Mouse (Mus musculus): ENCODE measurements around the gene Gm17509. TPM values are rescaled to one million over a fixed set of nuclear protein-coding genes. Genes with fewer than 3 reads are reported as not detected.

Gene Gm17509
- total and polyA plus RNA-seq, 2 experiments from 2014 or later = 0.09 to 0.73 TPM

DNA sequence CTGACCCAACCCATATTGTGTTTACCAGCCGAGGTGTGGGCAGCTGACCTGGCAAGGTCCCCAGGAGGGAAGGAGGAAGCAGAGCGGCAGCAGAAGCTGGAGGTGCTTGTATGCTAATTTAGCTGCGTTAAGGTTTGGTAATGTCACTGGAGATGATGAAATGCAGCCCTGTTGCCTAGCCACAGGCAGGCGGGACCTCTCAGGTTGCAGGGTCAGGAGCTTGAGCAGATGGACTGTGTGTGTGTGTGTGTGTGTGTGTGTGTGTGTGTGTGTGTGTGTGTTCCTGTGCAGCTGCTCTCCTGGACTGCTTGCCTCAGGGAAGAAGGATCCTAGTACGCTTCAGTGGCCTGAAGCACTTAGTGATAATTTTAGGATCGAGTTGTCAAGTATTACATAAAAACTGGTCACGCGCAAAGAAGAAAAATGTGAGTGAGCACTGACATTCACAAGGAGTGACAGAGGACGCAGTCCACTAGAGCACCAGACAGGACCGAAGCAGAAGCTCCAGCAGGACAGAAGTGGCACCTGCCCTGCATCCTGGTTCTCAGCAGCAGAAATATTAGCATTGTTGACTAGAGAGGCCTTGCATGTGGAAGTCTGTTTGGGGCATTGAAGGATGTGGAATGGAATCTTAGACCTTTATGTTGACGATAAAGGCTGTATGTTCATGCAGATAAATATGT is 14.8 kb upstream of the Gm17509 start:
- H3K4me2 ChIP-seq (ENCODE audit: low read depth, low read length) = no peak overlapping the region
- TF ChIP-seq CTCF (IDR thresholded peaks at IDR 0.05; ENCODE audit: low read depth) = no peak
- 0 out of 2 replicates have a peak, but pooled peaks cover 4% of the 10 kb centered on the region for H3K4me1 ChIP-seq (ENCODE audit: insufficient read depth, low read length)
- H3K9me3 ChIP-seq (ENCODE audit: low read length) = no peaks in the 10 kb centered on the region
- ATAC-seq (peak; percentile 86), DNase-seq (ENCODE audit: low spot score) (peak; percentile 42)
- no peaks in the 10 kb centered on the region for H3K27me3 ChIP-seq (ENCODE audit: insufficient read depth, low read length)
- no peak overlapping the region for H3K4me3 ChIP-seq (ENCODE audit: low read length)
- H3K36me3 ChIP-seq (ENCODE audit: insufficient read depth, low read length) = no peaks in the 10 kb centered on the region
- WGBS = 35% methylated on average over 11 of the region's 11 CpGs
- peak overlapping the region; percentile 26; the same call in 1 of the 2 replicates for H3K27ac ChIP-seq
- H3K9ac ChIP-seq (replicated peaks; ENCODE audit: low read length) = no peak overlapping the region

DNA sequence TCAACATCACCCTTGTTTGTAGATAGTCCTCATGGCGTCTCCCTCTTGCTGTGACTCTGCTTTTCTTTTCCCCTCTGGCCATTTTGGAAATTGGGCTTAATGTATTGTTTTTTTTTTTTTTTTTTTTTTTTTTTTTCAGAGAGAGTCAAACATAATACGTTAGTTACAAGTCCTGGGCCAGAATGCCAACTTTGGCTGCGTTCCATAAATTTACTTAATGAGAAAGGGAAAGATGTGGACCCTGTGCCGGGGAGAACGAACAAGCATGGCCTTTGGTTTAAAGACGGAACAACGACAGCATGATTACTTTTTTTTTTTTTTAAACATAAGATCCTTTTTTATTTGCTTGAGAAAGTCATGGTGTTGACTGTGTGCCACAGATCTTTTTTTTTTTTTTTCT is 13.6 kb upstream of the Gm17509 start:
- 47% methylated on average over 7 of the region's 7 CpGs for WGBS
- ATAC-seq (no peak), DNase-seq (ENCODE audit: low spot score) (peak; percentile 9)
- H3K27me3 ChIP-seq (ENCODE audit: insufficient read depth, low read length) = no peaks in the 10 kb centered on the region
- no peak overlapping the region for H3K9ac ChIP-seq (replicated peaks; ENCODE audit: low read length)
- H3K9me3 ChIP-seq (ENCODE audit: low read length) = no peaks in the 10 kb centered on the region
- no peak overlapping the region for H3K4me3 ChIP-seq (ENCODE audit: low read length)
- no peak overlapping the region for H3K4me2 ChIP-seq (ENCODE audit: low read depth, low read length)
- no peak overlapping the region for H3K27ac ChIP-seq
- TF ChIP-seq CTCF (IDR thresholded peaks at IDR 0.05; ENCODE audit: low read depth) = no peak
- H3K36me3 ChIP-seq (ENCODE audit: insufficient read depth, low read length) = no peaks in the 10 kb centered on the region
- H3K4me1 ChIP-seq (ENCODE audit: insufficient read depth, low read length) = 0 out of 2 replicates have a peak, but pooled peaks cover 4% of the 10 kb centered on the region

DNA sequence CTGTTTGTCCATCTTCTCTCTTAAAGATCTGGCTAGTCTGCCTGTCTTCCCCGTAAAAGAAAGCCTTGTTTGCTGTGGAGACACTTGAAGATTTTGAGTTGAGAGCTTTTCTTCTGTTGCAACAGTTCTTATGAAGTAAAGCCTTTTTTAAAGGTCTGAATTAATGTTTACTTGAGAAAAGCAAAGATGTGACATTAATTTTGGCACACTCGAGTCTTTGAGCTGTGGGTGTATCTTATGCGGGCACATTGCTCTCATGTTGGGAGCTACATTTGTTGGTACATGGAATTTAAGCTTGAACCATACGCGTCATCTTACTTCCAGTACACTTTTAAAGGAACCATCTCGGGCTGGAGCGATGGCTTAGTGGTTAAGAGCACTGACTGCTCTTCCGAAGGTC is 12.9 kb upstream of the Gm17509 start:
- no peaks in the 10 kb centered on the region for H3K27me3 ChIP-seq (ENCODE audit: insufficient read depth, low read length)
- H3K9ac ChIP-seq (replicated peaks; ENCODE audit: low read length) = no peak overlapping the region
- DNase-seq (ENCODE audit: low spot score) = no peak
- ATAC-seq = no peak
- no peaks in the 10 kb centered on the region for H3K9me3 ChIP-seq (ENCODE audit: low read length)
- H3K4me2 ChIP-seq (ENCODE audit: low read depth, low read length) = no peak overlapping the region
- H3K36me3 ChIP-seq (ENCODE audit: insufficient read depth, low read length) = no peaks in the 10 kb centered on the region
- H3K27ac ChIP-seq = no peak overlapping the region
- TF ChIP-seq CTCF (IDR thresholded peaks at IDR 0.05; ENCODE audit: low read depth) = no peak
- H3K4me3 ChIP-seq (ENCODE audit: low read length) = no peak overlapping the region
- 0 out of 2 replicates have a peak, but pooled peaks cover 4% of the 10 kb centered on the region for H3K4me1 ChIP-seq (ENCODE audit: insufficient read depth, low read length)
- 95% methylated on average over 8 of the region's 8 CpGs for WGBS

DNA sequence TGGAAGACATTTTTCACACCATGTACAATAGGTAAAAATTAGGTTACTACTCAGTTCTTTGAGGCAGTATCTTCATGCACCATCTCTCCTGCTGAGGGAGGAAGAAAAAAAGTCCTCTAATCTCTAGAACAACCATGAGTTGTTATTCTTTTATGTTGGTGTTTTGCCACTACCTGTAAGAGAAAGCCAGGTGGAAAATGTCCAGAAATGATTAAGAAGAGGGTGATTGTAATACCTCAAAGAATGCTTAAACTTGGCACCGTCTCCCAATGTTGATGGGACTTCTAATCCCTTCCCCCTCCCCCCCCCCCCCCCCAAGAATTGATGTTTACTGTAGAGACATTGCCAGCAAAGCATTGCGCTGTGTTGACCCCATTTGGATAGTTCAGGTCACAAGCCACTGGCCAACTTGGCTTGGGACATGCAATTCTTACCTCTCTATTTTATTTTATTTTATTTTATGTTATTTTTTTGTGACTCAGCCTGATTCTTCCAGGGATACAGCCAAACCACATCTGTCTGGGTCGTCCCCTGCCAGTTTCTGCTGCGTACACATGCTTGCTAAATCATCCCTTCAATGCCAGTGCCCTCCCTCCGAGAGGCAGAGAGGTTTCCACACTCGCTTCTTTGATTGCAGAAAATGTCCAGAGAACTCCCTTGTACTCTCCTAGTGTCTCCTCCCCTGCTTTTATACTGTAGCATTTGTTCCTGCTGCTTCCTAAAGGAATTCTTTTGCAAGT is 9.7 kb upstream of the Gm17509 start:
- Histone ChIP-seq H3K9me3 (ENCODE audit: low read length) (no peaks in the 10 kb centered on the region), H3K27ac (no peak overlapping the region), H3K36me3 (ENCODE audit: insufficient read depth, low read length) (no peaks in the 10 kb centered on the region), H3K4me2 (ENCODE audit: low read depth, low read length) (no peak overlapping the region), H3K4me3 (ENCODE audit: low read length) (no peak overlapping the region), H3K9ac (replicated peaks; ENCODE audit: low read length) (no peak overlapping the region), H3K27me3 (ENCODE audit: insufficient read depth, low read length) (no peaks in the 10 kb centered on the region), H3K4me1 (ENCODE audit: insufficient read depth, low read length) (no peaks in the 10 kb centered on the region)
- WGBS = 57% methylated on average over 6 of the region's 6 CpGs
- TF ChIP-seq CTCF (IDR thresholded peaks at IDR 0.05; ENCODE audit: low read depth) = no peak
- DNase-seq (ENCODE audit: low spot score) = no peak
- no peak for ATAC-seq

DNA sequence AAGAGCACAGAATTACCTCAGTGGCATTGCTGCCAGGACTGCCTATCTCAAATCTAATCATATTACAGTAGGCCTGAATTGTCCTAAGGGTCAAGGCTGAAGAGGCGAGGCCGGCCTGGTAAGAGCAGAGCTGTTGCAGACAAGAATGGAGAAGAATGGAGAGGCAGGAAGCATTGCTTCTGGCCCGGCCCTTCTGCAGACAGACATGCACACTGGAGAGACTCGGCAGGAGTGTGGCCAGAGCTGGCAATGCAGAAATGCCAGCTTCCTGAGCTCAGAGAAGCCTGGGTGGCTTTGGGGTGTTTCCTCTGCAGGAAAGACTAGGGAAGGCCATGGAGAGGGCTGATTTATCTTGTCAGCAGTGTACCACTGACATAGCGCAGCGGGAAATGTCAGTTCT is 4.7 kb upstream of the Gm17509 start:
- no peak for TF ChIP-seq CTCF (IDR thresholded peaks at IDR 0.05; ENCODE audit: low read depth)

DNA sequence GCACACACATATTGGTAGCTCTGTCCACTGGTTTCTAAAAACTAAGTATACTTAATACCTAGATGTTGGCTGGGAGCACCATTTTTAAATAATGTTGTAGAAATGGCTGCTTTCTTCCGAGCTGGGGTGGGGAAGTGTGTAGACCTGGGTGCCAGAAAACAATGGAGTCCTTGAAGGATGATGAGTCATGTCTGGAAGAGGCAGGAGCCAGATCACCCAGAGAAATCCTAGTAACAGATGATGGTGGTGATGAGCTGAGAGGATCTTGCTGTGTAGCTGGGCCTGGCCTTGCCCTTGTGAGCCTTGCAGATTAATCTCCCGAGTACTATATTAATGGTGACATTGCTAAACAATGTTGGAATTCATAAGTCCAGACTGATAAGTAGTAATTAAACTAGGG is 4.0 kb upstream of the Gm17509 start:
- DNase-seq (ENCODE audit: low spot score) (no peak), ATAC-seq (no peak)
- Histone ChIP-seq H3K27me3 (ENCODE audit: insufficient read depth, low read length) (no peaks in the 10 kb centered on the region), H3K9ac (replicated peaks; ENCODE audit: low read length) (no peak overlapping the region), H3K36me3 (ENCODE audit: insufficient read depth, low read length) (no peaks in the 10 kb centered on the region), H3K4me1 (ENCODE audit: insufficient read depth, low read length) (no peaks in the 10 kb centered on the region), H3K27ac (no peak overlapping the region), H3K9me3 (ENCODE audit: low read length) (no peaks in the 10 kb centered on the region), H3K4me3 (ENCODE audit: low read length) (no peak overlapping the region), H3K4me2 (ENCODE audit: low read depth, low read length) (no peak overlapping the region)
- WGBS = 81% methylated on average over 2 of the region's 2 CpGs
- no peak for TF ChIP-seq CTCF (IDR thresholded peaks at IDR 0.05; ENCODE audit: low read depth)

More for the DNA sequence above, 4.7 kb upstream of the Gm17509 start:
- H3K4me3 ChIP-seq (ENCODE audit: low read length) = no peak overlapping the region
- H3K4me2 ChIP-seq (ENCODE audit: low read depth, low read length) = no peak overlapping the region
- H3K27me3 ChIP-seq (ENCODE audit: insufficient read depth, low read length) = no peaks in the 10 kb centered on the region
- no peaks in the 10 kb centered on the region for H3K4me1 ChIP-seq (ENCODE audit: insufficient read depth, low read length)
- no peaks in the 10 kb centered on the region for H3K9me3 ChIP-seq (ENCODE audit: low read length)
- H3K27ac ChIP-seq = no peak overlapping the region
- DNase-seq (ENCODE audit: low spot score) (no peak), ATAC-seq (no peak)
- no peaks in the 10 kb centered on the region for H3K36me3 ChIP-seq (ENCODE audit: insufficient read depth, low read length)
- WGBS = 73% methylated on average over 6 of the region's 6 CpGs
- no peak overlapping the region for H3K9ac ChIP-seq (replicated peaks; ENCODE audit: low read length)

DNA sequence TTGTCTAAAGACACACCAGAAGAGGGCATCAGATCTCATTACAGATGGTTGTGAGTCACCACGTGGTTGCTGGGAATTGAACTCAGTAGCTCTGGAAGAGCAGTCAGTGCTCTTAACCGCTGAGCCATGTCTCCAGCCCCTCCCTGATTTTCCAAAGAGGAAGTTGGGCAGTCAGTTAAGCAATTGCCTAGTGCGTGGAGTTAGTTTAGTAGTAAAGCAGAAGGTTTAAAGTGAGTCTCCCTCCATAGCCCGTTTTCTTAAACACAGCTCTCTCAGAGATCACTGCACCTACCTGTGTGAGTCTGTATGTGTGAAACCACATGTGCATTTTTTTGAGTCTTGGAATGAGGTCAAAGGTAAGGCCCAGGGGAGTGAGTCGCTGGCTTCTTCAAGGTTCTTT is 2.2 kb upstream of the Gm17509 start:
- 58% methylated on average over 5 of the region's 5 CpGs for WGBS
- no peak overlapping the region for H3K4me2 ChIP-seq (ENCODE audit: low read depth, low read length)
- no peak overlapping the region for H3K9ac ChIP-seq (replicated peaks; ENCODE audit: low read length)
- H3K27me3 ChIP-seq (ENCODE audit: insufficient read depth, low read length) = no peaks in the 10 kb centered on the region
- no peak for DNase-seq (ENCODE audit: low spot score)
- H3K36me3 ChIP-seq (ENCODE audit: insufficient read depth, low read length) = no peaks in the 10 kb centered on the region
- no peak overlapping the region for H3K27ac ChIP-seq
- TF ChIP-seq CTCF (IDR thresholded peaks at IDR 0.05; ENCODE audit: low read depth) = no peak
- no peaks in the 10 kb centered on the region for H3K9me3 ChIP-seq (ENCODE audit: low read length)
- H3K4me1 ChIP-seq (ENCODE audit: insufficient read depth, low read length) = no peaks in the 10 kb centered on the region
- no peak for ATAC-seq
- no peak overlapping the region for H3K4me3 ChIP-seq (ENCODE audit: low read length)

Data from hindbrain, postnatal 0 days (tissue).